Mouse (Mus musculus) erythroblast, embryonic 14.5 days (primary cell): ENCODE measurements around the gene Bpi.

Source experiments
- GATA1 ChIP-seq: IDR thresholded peaks from 2 replicates; pipeline ENCODE4 v1.6.1; 2012; ENCODE audit warnings: low read length, inconsistent platforms, mixed read lengths
- TAL1 ChIP-seq: IDR thresholded peaks from 3 replicates; pipeline ENCODE4 v1.6.1; 2012; ENCODE audit warnings: low read length, inconsistent platforms, mixed read lengths

DNA sequence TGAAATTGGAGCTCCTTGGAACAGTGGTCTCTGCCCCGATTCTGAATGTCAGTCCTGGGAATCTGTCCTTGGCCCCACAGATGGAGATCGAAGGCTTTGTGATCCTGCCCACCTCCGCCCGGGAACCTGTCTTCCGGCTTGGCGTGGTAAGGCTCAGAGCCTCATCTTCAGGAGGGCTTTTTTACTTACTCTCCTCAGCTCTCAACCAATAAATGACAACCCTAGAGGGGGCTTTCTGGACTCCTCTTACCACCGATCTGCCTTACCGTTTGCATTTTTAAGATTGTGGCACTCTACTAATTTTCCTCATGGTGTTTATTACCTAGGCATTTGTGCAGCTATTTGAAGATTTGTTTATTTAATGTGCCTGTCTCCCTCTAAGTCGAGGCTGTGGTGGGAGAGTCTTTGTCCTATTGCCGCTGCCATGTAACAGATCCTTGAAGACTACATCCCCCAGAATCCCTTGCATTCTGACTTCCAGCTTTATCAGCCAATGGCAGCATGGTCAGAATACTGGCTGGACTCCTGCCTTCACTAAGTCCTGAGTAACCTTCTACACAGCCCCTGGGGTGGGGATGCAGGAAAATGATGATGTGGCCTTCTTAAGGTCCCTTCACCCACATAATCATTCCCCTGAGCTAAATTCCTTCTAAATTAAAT lies 66.8 kb downstream of the Bpi start:
- TF ChIP-seq TAL1 (no peak), GATA1 (no peak)
